Mouse (Mus musculus) myocyte (in vitro differentiated cells): ENCODE measurements around the gene Notch3. TPM values are rescaled to one million over a fixed set of nuclear protein-coding genes. Genes with fewer than 3 reads are reported as not detected.

Experiments
- H3K27me3 ChIP-seq: one replicate; pipeline ENCODE4 v1.6.1; 2011; ENCODE audit not compliant: control insufficient read depth, insufficient read depth, insufficient read length
- H3K36me3 ChIP-seq: one replicate; pipeline ENCODE4 v1.6.1; 2011; ENCODE audit not compliant: control insufficient read depth, insufficient read depth
- H3K4me2 ChIP-seq: one replicate; pipeline ENCODE4 v1.6.1; 2011; ENCODE audit warnings: low read depth, control low read depth
- H3K4me3 ChIP-seq: one replicate; pipeline ENCODE4 v1.5.1; 2011; ENCODE audit warnings: mild to moderate bottlenecking, control low read depth, moderate library complexity
- H3K79me2 ChIP-seq: one replicate; pipeline ENCODE4 v1.6.1; 2011; ENCODE audit not compliant: control insufficient read depth, insufficient read depth
- H3ac ChIP-seq: one replicate; pipeline ENCODE4 v1.6.1; 2011; ENCODE audit not compliant: control insufficient read depth, insufficient read length
- CEBPB ChIP-seq: IDR thresholded peaks from 2 replicates; pipeline ENCODE4 v1.6.1; 2011; ENCODE audit warnings: mild to moderate bottlenecking, moderate library complexity; ENCODE audit not compliant: poor library complexity, insufficient read depth, severe bottlenecking
- E2F4 ChIP-seq: IDR thresholded peaks from one replicate; pipeline ENCODE4 v1.6.1; 2011; ENCODE audit warnings: mild to moderate bottlenecking, control low read depth, moderate library complexity; ENCODE audit not compliant: insufficient read depth
- MAX ChIP-seq: IDR thresholded peaks from one replicate; pipeline ENCODE4 v1.6.1; 2011; ENCODE audit warnings: low read depth, mild to moderate bottlenecking, control low read depth
- MYOD1 ChIP-seq, 3 experiments: IDR thresholded peaks; one replicate each; pipeline ENCODE4 v1.6.1; 2011; ENCODE audit warnings: control low read depth in 2 of 3, low read depth in 2 of 3, mild to moderate bottlenecking in 2 of 3, moderate library complexity in 1 of 3; ENCODE audit not compliant: insufficient read length in 2 of 3, control insufficient read depth in 1 of 3
- MYOG ChIP-seq, 3 experiments: IDR thresholded peaks; one replicate each; pipeline ENCODE4 v1.6.1; 2011; ENCODE audit warnings: control low read depth in 2 of 3, low read depth in 2 of 3, mild to moderate bottlenecking in 2 of 3; ENCODE audit not compliant: insufficient read length in 2 of 3, control insufficient read depth in 1 of 3, insufficient read depth in 1 of 3
- POLR2A ChIP-seq: IDR thresholded peaks from one replicate; pipeline ENCODE4 v1.6.1; 2011; ENCODE audit warnings: low read depth, mild to moderate bottlenecking, control low read depth, moderate library complexity; ENCODE audit not compliant: insufficient read length
- POLR2AphosphoS2 ChIP-seq: IDR thresholded peaks from one replicate; pipeline ENCODE4 v1.6.1; 2011; ENCODE audit warnings: low read depth, control low read depth; ENCODE audit not compliant: insufficient read length
- REST ChIP-seq: IDR thresholded peaks from one replicate; pipeline ENCODE4 v1.6.1; 2011; ENCODE audit warnings: mild to moderate bottlenecking, control low read depth, moderate library complexity; ENCODE audit not compliant: insufficient read depth, insufficient read length
- SRF ChIP-seq: IDR thresholded peaks from one replicate; pipeline ENCODE4 v1.6.1; 2011; ENCODE audit warnings: low read depth; ENCODE audit not compliant: control insufficient read depth, insufficient read length
- TCF12 ChIP-seq: IDR thresholded peaks from one replicate; pipeline ENCODE4 v1.6.1; 2011; ENCODE audit warnings: mild to moderate bottlenecking, control low read depth; ENCODE audit not compliant: poor library complexity, insufficient read depth, severe bottlenecking
- TCF3 ChIP-seq: IDR thresholded peaks from one replicate; pipeline ENCODE4 v1.6.1; 2011; ENCODE audit warnings: low read depth, control low read depth; ENCODE audit not compliant: insufficient read length
- USF1 ChIP-seq: IDR thresholded peaks from one replicate; pipeline ENCODE4 v1.6.1; 2011; ENCODE audit warnings: low read depth, mild to moderate bottlenecking, control low read depth, moderate library complexity
- polyA plus RNA-seq: library from polyadenylated mRNA; unstranded; fragments of >200 nt; fragmentation: generic; extraction: Trizol; gene quantifications from one replicate; pipeline ENCODE4 v1.2.1, GENCODE M21; 2012; ENCODE audit warnings: missing spikeins

Gene Notch3
- polyA plus RNA-seq, 1 experiment = 84.6 TPM

DNA sequence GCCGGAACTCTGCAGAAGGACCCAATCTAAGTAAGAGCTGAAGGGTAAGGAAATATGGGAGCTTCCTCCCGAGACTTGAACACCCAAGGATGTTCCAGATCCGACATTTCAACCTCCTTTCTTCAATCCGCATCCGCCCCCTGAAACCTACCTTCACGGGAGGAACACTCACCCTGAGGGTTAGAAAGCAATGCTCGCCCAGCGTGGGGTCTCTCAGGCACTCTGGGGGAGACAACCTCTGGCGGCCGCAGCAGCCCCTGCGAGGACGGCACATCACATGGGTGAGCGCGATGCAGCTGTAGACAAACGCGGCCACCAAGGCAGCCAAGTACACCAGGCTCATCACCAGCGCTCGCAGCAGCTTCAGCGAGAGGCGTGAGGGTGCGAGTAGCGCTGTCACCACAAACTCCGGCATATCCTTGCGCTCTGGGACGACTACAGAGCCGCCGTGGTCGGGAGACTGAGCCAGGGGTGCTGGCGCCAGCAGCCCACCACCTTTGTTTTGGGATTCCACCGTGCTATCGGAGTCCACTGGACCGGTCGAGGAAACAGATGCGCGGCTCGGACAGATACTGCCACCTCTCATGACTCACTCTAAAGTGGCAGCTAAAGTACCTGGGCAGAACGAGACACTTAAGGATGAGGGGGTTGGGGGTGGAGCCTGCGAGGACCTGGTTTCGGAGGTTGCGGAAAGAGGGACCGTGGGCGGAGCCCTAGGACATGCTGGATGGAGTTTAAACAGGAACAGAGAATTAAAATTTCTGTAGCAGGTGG lies 22.4 kb upstream of the Notch3 start, which contains the start of gene Ephx3:
Gene Ephx3, minus strand, starts transcription at position 687 of the 774 bp plus-strand sequence.
- Histone ChIP-seq H3ac (no peak within 1 kb of the TSS), H3K4me2 (no peak within 1 kb of the TSS), H3K36me3 (no peaks in the 10 kb centered on the region), H3K79me2 (no peaks in the 10 kb centered on the region), H3K27me3 (no peaks in the 10 kb centered on the region), H3K4me3 (no peak within 1 kb of the TSS)
- TF ChIP-seq TCF12 (no peak), USF1 (no peak), POLR2A (peak; percentile 31)

DNA sequence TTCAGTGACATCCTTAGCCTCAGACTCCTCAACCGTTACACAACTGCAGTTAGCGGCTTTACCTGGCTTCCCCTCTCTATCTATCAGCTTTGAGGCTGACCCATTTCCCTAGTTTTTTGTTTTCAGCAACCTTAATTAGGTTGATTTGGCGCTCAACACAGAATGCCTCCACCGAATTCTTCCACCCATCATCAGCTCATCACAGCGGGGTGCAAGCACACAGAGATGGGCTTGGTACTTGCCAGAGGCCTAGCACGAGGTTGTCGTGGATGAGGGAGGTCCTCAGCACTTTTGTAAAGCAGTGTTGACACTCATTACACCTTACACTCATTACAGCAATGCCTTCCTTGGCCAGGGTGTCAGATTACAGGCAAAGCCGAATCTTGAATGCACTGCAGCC lies 16.4 kb upstream of the Notch3 start:
- no peak overlapping the region for H3ac ChIP-seq
- no peaks in the 10 kb centered on the region for H3K36me3 ChIP-seq
- H3K4me3 ChIP-seq = no peak overlapping the region
- TF ChIP-seq TCF3 (no peak), CEBPB (no peak), MAX (no peak), USF1 (no peak), E2F4 (no peak), TCF12 (no peak), MYOG (IDR thresholded peaks at IDR 0.05; ENCODE audit: control insufficient read depth in 1 of 3, insufficient read depth in 1 of 3, insufficient read length in 2 of 3, low read depth in 2 of 3) (no peak), POLR2AphosphoS2 (no peak), POLR2A (no peak)
- no peaks in the 10 kb centered on the region for H3K27me3 ChIP-seq
- no peak overlapping the region for H3K4me2 ChIP-seq
- H3K79me2 ChIP-seq = no peaks in the 10 kb centered on the region

DNA sequence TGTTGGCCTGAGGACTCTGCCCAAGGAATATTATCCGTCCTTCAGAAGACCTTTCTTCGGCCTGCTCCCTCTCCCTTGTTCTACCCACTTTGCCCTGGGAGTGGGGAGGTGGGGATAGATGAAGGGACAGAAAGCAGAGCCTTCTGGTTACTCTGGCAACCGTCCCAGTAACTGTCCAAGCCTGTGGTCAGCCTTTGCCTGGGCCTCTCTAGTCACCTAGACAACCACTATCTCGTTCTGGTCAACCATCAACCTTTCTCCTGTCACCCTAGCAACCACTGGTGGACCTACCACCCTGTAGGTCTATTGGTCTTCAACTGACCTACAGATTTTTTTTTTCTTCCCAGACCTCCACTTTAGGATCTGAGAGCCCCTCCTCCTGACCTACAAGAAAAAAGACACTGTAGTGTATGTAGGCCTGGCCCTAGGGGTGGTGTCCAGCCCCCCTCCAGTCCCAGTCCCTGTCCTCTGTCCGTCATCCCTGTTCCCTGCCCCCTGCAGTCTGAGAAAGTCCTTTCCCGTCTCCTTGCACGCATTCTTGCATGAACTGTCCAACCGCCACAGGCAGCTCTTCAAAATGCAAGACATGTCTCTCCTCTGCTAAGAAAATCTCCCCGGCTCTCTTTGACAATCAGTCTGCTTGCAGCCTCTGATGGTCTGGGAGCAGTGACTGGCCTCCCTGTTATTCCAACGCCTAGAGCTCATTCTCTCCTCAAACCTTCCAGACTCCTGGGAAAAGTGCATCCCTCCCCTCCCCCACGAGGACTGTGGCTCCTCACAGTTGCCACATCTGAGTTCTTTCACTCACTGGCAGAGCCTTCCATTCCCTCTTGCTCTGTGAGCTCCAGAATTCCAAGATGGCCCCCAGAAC lies 13.2 kb upstream of the Notch3 start:
- TF ChIP-seq USF1 = no peak
- TF ChIP-seq TCF3 = no peak
- TF ChIP-seq POLR2AphosphoS2 = no peak
- TF ChIP-seq MAX = no peak
- TF ChIP-seq E2F4 = no peak
- no peak for TF ChIP-seq SRF
- TF ChIP-seq CEBPB = no peak
- no peak for TF ChIP-seq MYOG (IDR thresholded peaks at IDR 0.05; ENCODE audit: control insufficient read depth in 1 of 3, insufficient read depth in 1 of 3, insufficient read length in 2 of 3, low read depth in 2 of 3)
- TF ChIP-seq POLR2A = no peak
- no peak for TF ChIP-seq TCF12
- TF ChIP-seq REST = no peak
- TF ChIP-seq MYOD1 (IDR thresholded peaks at IDR 0.05; ENCODE audit: control insufficient read depth in 1 of 3, insufficient read length in 2 of 3, low read depth in 2 of 3) = no peak
- H3K79me2 ChIP-seq = no peaks in the 10 kb centered on the region
- H3K27me3 ChIP-seq = no peaks in the 10 kb centered on the region

DNA sequence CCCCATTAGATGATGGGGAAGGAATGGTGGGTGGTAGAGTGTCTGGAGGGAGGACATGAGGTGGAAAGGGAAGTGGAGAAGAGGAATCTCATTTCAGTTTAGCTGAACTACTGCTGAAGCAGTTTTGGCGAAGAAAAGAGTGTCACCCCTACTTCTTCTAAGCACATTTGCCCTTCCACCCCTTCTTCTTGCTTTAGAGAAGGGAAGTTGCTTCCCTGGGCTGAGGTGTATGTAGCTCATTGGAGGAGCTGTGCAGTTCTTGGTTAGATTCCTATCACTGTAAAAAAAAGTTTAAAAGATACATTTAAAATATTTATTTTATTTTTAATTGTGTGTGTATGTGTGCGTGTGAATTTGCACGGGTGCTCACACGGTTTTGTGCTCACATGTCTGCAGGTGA lies 10.3 kb upstream of the Notch3 start:
- Histone ChIP-seq H3K79me2 (no peaks in the 10 kb centered on the region), H3K4me2 (no peak overlapping the region), H3ac (no peak overlapping the region), H3K36me3 (no peaks in the 10 kb centered on the region), H3K4me3 (no peak overlapping the region), H3K27me3 (no peaks in the 10 kb centered on the region)
- no peak for TF ChIP-seq POLR2AphosphoS2

More for the DNA sequence above, 13.2 kb upstream of the Notch3 start:
- H3K4me2 ChIP-seq = no peak overlapping the region
- H3ac ChIP-seq = no peak overlapping the region
- H3K36me3 ChIP-seq = no peaks in the 10 kb centered on the region
- no peak overlapping the region for H3K4me3 ChIP-seq

DNA sequence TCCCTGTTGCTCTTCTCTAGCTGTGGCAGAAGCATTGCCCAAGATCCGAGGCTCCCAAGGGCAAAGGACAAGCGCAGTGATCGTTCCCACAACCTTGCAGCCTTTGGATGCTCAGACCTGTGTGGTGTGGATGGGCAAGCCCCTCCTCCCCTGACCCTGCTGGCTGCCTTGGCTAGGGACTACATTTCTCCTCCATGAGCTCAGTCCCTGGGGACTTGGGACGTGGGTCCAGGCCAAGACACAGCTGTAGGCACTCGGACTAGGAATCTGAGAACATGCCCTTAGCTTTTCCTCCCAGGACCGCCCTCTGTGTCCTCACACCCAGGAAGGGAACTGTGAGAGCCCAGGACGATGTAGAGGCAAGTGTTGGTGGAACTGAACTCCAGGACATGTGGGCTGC lies 6.5 kb upstream of the Notch3 start:
- H3K27me3 ChIP-seq = no peaks in the 10 kb centered on the region
- no peaks in the 10 kb centered on the region for H3K36me3 ChIP-seq
- TF ChIP-seq MAX = no peak
- TF ChIP-seq USF1 = no peak
- TF ChIP-seq POLR2AphosphoS2 = no peak
- no peak for TF ChIP-seq REST
- TF ChIP-seq TCF12 = no peak
- no peak for TF ChIP-seq POLR2A
- TF ChIP-seq MYOG (IDR thresholded peaks at IDR 0.05; ENCODE audit: control insufficient read depth in 1 of 3, insufficient read depth in 1 of 3, insufficient read length in 2 of 3, low read depth in 2 of 3) = peak in 1 of 3 experiments; percentile 29
- peak in 2 of 3 experiments; percentile 30 to 46 for TF ChIP-seq MYOD1 (IDR thresholded peaks at IDR 0.05; ENCODE audit: control insufficient read depth in 1 of 3, insufficient read length in 2 of 3, low read depth in 2 of 3)
- TF ChIP-seq E2F4 = no peak
- no peak for TF ChIP-seq CEBPB
- TF ChIP-seq TCF3 = no peak
- TF ChIP-seq SRF = peak; percentile 40
- no peak overlapping the region for H3ac ChIP-seq
- H3K4me3 ChIP-seq = no peak overlapping the region
- peak overlapping the region; percentile 68 for H3K4me2 ChIP-seq
- H3K79me2 ChIP-seq = no peaks in the 10 kb centered on the region
